Mouse (Mus musculus) midbrain, embryonic 13.5 days (tissue): ENCODE measurements at regions not wholly inside any gene's neighbourhood (a gene's known extent, or its start where the extent isn't known, plus 50 kb on each side); places are given as distances from the start of the nearest gene placed in this dataset.

Experiments
- ATAC-seq: fragments of 200-750 bp; cut with Nextera tagmentation; 2 replicates; pipeline ENCODE4 v1.8.0; 2017; ENCODE audit warnings: mild to moderate bottlenecking, moderate TSS enrichment, moderate library complexity
- H3K27ac ChIP-seq: fragments of 300-500 bp; sonication (generic); 2 replicates; pipeline ENCODE4 v1.5.1; 2015; ENCODE audit warnings: inconsistent platforms, mild to moderate bottlenecking, moderate library complexity
- H3K27me3 ChIP-seq: fragments of 300-500 bp; sonication (generic); 2 replicates; pipeline ENCODE4 v1.6.1; 2015; ENCODE audit warnings: mild to moderate bottlenecking, inconsistent platforms
- H3K36me3 ChIP-seq: fragments of 300-500 bp; sonication (generic); 2 replicates; pipeline ENCODE4 v1.6.1; 2015; ENCODE audit warnings: mild to moderate bottlenecking, inconsistent platforms
- H3K4me1 ChIP-seq: fragments of 300-500 bp; sonication (generic); replicated peaks from 2 replicates; pipeline ENCODE4 v1.6.1; 2015; ENCODE audit warnings: inconsistent platforms
- H3K4me2 ChIP-seq: fragments of 300-500 bp; sonication (generic); replicated peaks from 2 replicates; pipeline ENCODE4 v1.6.1; 2015; ENCODE audit warnings: moderate library complexity, mild to moderate bottlenecking, inconsistent platforms
- H3K4me3 ChIP-seq: fragments of 300-500 bp; sonication (generic); replicated peaks from 2 replicates; pipeline ENCODE4 v1.5.1; 2015; ENCODE audit warnings: mild to moderate bottlenecking, inconsistent platforms
- H3K9ac ChIP-seq: fragments of 300-500 bp; sonication (generic); replicated peaks from 2 replicates; pipeline ENCODE4 v1.6.1; 2015; ENCODE audit warnings: mild to moderate bottlenecking, inconsistent platforms
- H3K9me3 ChIP-seq: fragments of 300-500 bp; sonication (generic); 2 replicates; pipeline ENCODE4 v1.6.1; 2016; ENCODE audit warnings: mild to moderate bottlenecking, inconsistent platforms
- WGBS: fragments of 180-500 bp; shearing (Covaris S2); methylation state at CpG from one replicate; pipeline ENCODE4 v1.1.7; 2015; 5-methylcytosine and 5-hydroxymethylcytosine counted together

- 88% methylated on average over 3 of the region's 3 CpGs for WGBS
- no peak overlapping the region for H3K4me2 ChIP-seq
- no peak overlapping the region for H3K4me3 ChIP-seq
- H3K9me3 ChIP-seq = no peaks in the 10 kb centered on the region
- no peak overlapping the region for H3K27ac ChIP-seq
- no peaks in the 10 kb centered on the region for H3K36me3 ChIP-seq
- no peak for ATAC-seq
- H3K27me3 ChIP-seq = no peaks in the 10 kb centered on the region
- H3K4me1 ChIP-seq = no peaks in the 10 kb centered on the region
- H3K9ac ChIP-seq = no peak overlapping the region
Observed at GRCm38 (mm10) chr7:40195366-40195765, 677.8 kb downstream of the Zfp619 start.

GRCm38 (mm10) chr7:40202615-40203014 is 685.0 kb downstream of the Zfp619 start:
- Histone ChIP-seq H3K9ac (no peak overlapping the region), H3K4me2 (no peak overlapping the region), H3K36me3 (no peaks in the 10 kb centered on the region), H3K27ac (no peak overlapping the region), H3K9me3 (no peaks in the 10 kb centered on the region), H3K4me1 (no peaks in the 10 kb centered on the region), H3K27me3 (no peaks in the 10 kb centered on the region), H3K4me3 (no peak overlapping the region)
- 81% methylated on average over 1 of the region's 1 CpGs for WGBS
- ATAC-seq = no peak

- WGBS = 76% methylated on average over 5 of the region's 5 CpGs
- H3K27me3 ChIP-seq = no peaks in the 10 kb centered on the region
- no peak overlapping the region for H3K4me2 ChIP-seq
- H3K36me3 ChIP-seq = no peaks in the 10 kb centered on the region
- ATAC-seq = no peak
- H3K9ac ChIP-seq = no peak overlapping the region
- H3K9me3 ChIP-seq = no peaks in the 10 kb centered on the region
- no peak overlapping the region for H3K27ac ChIP-seq
- H3K4me3 ChIP-seq = no peak overlapping the region
- H3K4me1 ChIP-seq = no peaks in the 10 kb centered on the region
Observed at GRCm38 (mm10) chr7:40211956-40212355, 686.2 kb upstream of the Vstm2b start.

GRCm38 (mm10) chr7:40212576-40212975 is 685.6 kb upstream of the Vstm2b start:
- Histone ChIP-seq H3K4me1 (no peaks in the 10 kb centered on the region), H3K9me3 (no peaks in the 10 kb centered on the region), H3K27ac (no peak overlapping the region), H3K4me2 (no peak overlapping the region), H3K36me3 (no peaks in the 10 kb centered on the region), H3K27me3 (no peaks in the 10 kb centered on the region), H3K9ac (no peak overlapping the region), H3K4me3 (no peak overlapping the region)
- no peak for ATAC-seq
- 83% methylated on average over 2 of the region's 2 CpGs for WGBS

- ATAC-seq = no peak
- WGBS = 85% methylated on average over 2 of the region's 2 CpGs
- H3K4me1 ChIP-seq = no peaks in the 10 kb centered on the region
Observed at GRCm38 (mm10) chr7:40213646-40214045, 684.5 kb upstream of the Vstm2b start.

GRCm38 (mm10) chr7:40214395-40214794 is 683.7 kb upstream of the Vstm2b start:
- H3K36me3 ChIP-seq = no peaks in the 10 kb centered on the region
- WGBS = 46% methylated on average over 4 of the region's 4 CpGs
- H3K4me2 ChIP-seq = no peak overlapping the region
- no peak for ATAC-seq
- H3K27me3 ChIP-seq = no peaks in the 10 kb centered on the region
- no peak overlapping the region for H3K27ac ChIP-seq
- no peaks in the 10 kb centered on the region for H3K9me3 ChIP-seq
- no peaks in the 10 kb centered on the region for H3K4me1 ChIP-seq
- no peak overlapping the region for H3K9ac ChIP-seq
- H3K4me3 ChIP-seq = no peak overlapping the region

More at GRCm38 (mm10) chr7:40213646-40214045, 684.5 kb upstream of the Vstm2b start:
- no peak overlapping the region for H3K4me2 ChIP-seq
- H3K4me3 ChIP-seq = no peak overlapping the region
- no peaks in the 10 kb centered on the region for H3K9me3 ChIP-seq
- no peak overlapping the region for H3K9ac ChIP-seq
- no peak overlapping the region for H3K27ac ChIP-seq
- H3K36me3 ChIP-seq = no peaks in the 10 kb centered on the region
- H3K27me3 ChIP-seq = no peaks in the 10 kb centered on the region

GRCm38 (mm10) chr7:40215271-40215670 is 682.9 kb upstream of the Vstm2b start:
- Histone ChIP-seq H3K36me3 (no peaks in the 10 kb centered on the region), H3K4me2 (no peak overlapping the region), H3K9me3 (no peaks in the 10 kb centered on the region), H3K4me3 (no peak overlapping the region), H3K27me3 (no peaks in the 10 kb centered on the region), H3K9ac (no peak overlapping the region), H3K4me1 (no peaks in the 10 kb centered on the region), H3K27ac (no peak overlapping the region)
- WGBS = 86% methylated on average over 2 of the region's 2 CpGs
- ATAC-seq = no peak

GRCm38 (mm10) chr7:40220549-40220948 is 677.6 kb upstream of the Vstm2b start:
- no peaks in the 10 kb centered on the region for H3K9me3 ChIP-seq
- no peak overlapping the region for H3K4me2 ChIP-seq
- 87% methylated on average over 4 of the region's 4 CpGs for WGBS
- H3K4me3 ChIP-seq = no peak overlapping the region
- H3K27me3 ChIP-seq = no peaks in the 10 kb centered on the region
- no peak for ATAC-seq
- H3K36me3 ChIP-seq = no peaks in the 10 kb centered on the region
- H3K27ac ChIP-seq = no peak overlapping the region
- no peak overlapping the region for H3K9ac ChIP-seq
- no peaks in the 10 kb centered on the region for H3K4me1 ChIP-seq

- Histone ChIP-seq H3K4me1 (no peaks in the 10 kb centered on the region), H3K9ac (no peak overlapping the region), H3K9me3 (no peaks in the 10 kb centered on the region), H3K36me3 (no peaks in the 10 kb centered on the region), H3K27ac (no peak overlapping the region), H3K27me3 (no peaks in the 10 kb centered on the region), H3K4me3 (no peak overlapping the region), H3K4me2 (no peak overlapping the region)
- 92% methylated on average over 8 of the region's 8 CpGs for WGBS
- no peak for ATAC-seq
Observed at GRCm38 (mm10) chr7:40245188-40245587, 652.9 kb upstream of the Vstm2b start.

GRCm38 (mm10) chr7:40248521-40248920 is 649.6 kb upstream of the Vstm2b start:
- no peak overlapping the region for H3K9ac ChIP-seq
- H3K4me1 ChIP-seq = no peaks in the 10 kb centered on the region
- H3K27ac ChIP-seq = no peak overlapping the region
- no peak for ATAC-seq
- H3K4me2 ChIP-seq = no peak overlapping the region
- no peaks in the 10 kb centered on the region for H3K9me3 ChIP-seq
- no peaks in the 10 kb centered on the region for H3K27me3 ChIP-seq
- WGBS = 97% methylated on average over 2 of the region's 2 CpGs
- no peak overlapping the region for H3K4me3 ChIP-seq
- H3K36me3 ChIP-seq = no peaks in the 10 kb centered on the region

GRCm38 (mm10) chr7:40253486-40253885 is 644.6 kb upstream of the Vstm2b start:
- H3K36me3 ChIP-seq = no peaks in the 10 kb centered on the region
- no peak overlapping the region for H3K27ac ChIP-seq
- H3K4me2 ChIP-seq = no peak overlapping the region
- no peak for ATAC-seq
- H3K9ac ChIP-seq = no peak overlapping the region
- WGBS = 80% methylated on average over 2 of the region's 2 CpGs
- no peaks in the 10 kb centered on the region for H3K27me3 ChIP-seq
- H3K4me1 ChIP-seq = no peaks in the 10 kb centered on the region
- no peaks in the 10 kb centered on the region for H3K9me3 ChIP-seq
- no peak overlapping the region for H3K4me3 ChIP-seq

- H3K36me3 ChIP-seq = no peaks in the 10 kb centered on the region
- WGBS = 54% methylated on average over 1 of the region's 1 CpGs
- no peak overlapping the region for H3K4me3 ChIP-seq
- no peaks in the 10 kb centered on the region for H3K4me1 ChIP-seq
- H3K9me3 ChIP-seq = no peaks in the 10 kb centered on the region
- H3K4me2 ChIP-seq = no peak overlapping the region
- no peak overlapping the region for H3K9ac ChIP-seq
- H3K27me3 ChIP-seq = no peaks in the 10 kb centered on the region
- no peak for ATAC-seq
- no peak overlapping the region for H3K27ac ChIP-seq
Observed at GRCm38 (mm10) chr7:40257733-40258376, 640.3 kb upstream of the Vstm2b start.

GRCm38 (mm10) chr7:40258377-40258739 is 639.8 kb upstream of the Vstm2b start:
- Histone ChIP-seq H3K4me3 (no peak overlapping the region), H3K9ac (no peak overlapping the region), H3K4me1 (no peaks in the 10 kb centered on the region), H3K4me2 (no peak overlapping the region), H3K9me3 (no peaks in the 10 kb centered on the region), H3K36me3 (no peaks in the 10 kb centered on the region), H3K27ac (no peak overlapping the region), H3K27me3 (no peaks in the 10 kb centered on the region)
- no peak for ATAC-seq
- WGBS = 64% methylated on average over 6 of the region's 6 CpGs
